Mouse (Mus musculus) limb, embryonic 13.5 days (tissue): ENCODE data around the gene Eppin. TPM values are rescaled to one million over a fixed set of nuclear protein-coding genes. Genes with fewer than 3 reads are reported as not detected.

Experiments used
- polyA plus RNA-seq: library from polyadenylated mRNA; unstranded; fragments of >200 nt; fragmentation: Nextera tagmentation; extraction: Ambion mirVana; gene quantifications from 2 replicates; pipeline ENCODE4 v1.2.1, GENCODE M21; 2015

Eppin gene
- polyA plus RNA-seq, 1 experiment from 2014 or later = not detected

Other genes with a start within 250 kb of the Eppin start
- gene Slpi, start 204.5 kb downstream of the Eppin start, polyA plus RNA-seq = 3.2 and 3.8 TPM in 2 replicates
- 1.5 and 1.6 TPM in 2 replicates for gene Rbpjl, start 190.5 kb downstream of the Eppin start, polyA plus RNA-seq
- gene Matn4, start 188.4 kb downstream of the Eppin start, polyA plus RNA-seq = 192 and 200 TPM in 2 replicates
- 61.0 and 63.6 TPM in 2 replicates for gene Sdc4, start 149.7 kb downstream of the Eppin start, polyA plus RNA-seq
- gene Sys1, start 136.6 kb downstream of the Eppin start, polyA plus RNA-seq = 65.2 and 66.6 TPM in 2 replicates
- 5.5 and 7.4 TPM in 2 replicates for gene Gm20458, start 132.6 kb downstream of the Eppin start, polyA plus RNA-seq
- gene Trp53tg5, start 119.9 kb downstream of the Eppin start, polyA plus RNA-seq = not detected in 2 replicates
- 1.4 and 2.3 TPM in 2 replicates for gene Dbndd2, start 107.5 kb downstream of the Eppin start, polyA plus RNA-seq
- gene Pigt, start 96.1 kb downstream of the Eppin start, polyA plus RNA-seq = 45.9 and 46.8 TPM in 2 replicates
- gene Wfdc2, start 31.2 kb downstream of the Eppin start, polyA plus RNA-seq = 30.4 and 36.0 TPM in 2 replicates
- gene Spint3, start 20.1 kb downstream of the Eppin start, polyA plus RNA-seq = not detected in 2 replicates
- gene Wfdc6a, start 8.1 kb downstream of the Eppin start, polyA plus RNA-seq = not detected in 2 replicates
- gene Wfdc6b, start 19.9 kb upstream of the Eppin start, polyA plus RNA-seq = not detected in 2 replicates
- gene Wfdc8, start 20.0 kb upstream of the Eppin start, polyA plus RNA-seq = not detected in 2 replicates
- gene Wfdc16, start 45.2 kb upstream of the Eppin start, polyA plus RNA-seq = not detected in 2 replicates
- gene Wfdc10, start 62.5 kb upstream of the Eppin start, polyA plus RNA-seq = not detected in 2 replicates
- gene Wfdc9, start 63.0 kb upstream of the Eppin start, polyA plus RNA-seq = not detected in 2 replicates
- not detected in 2 replicates for gene Wfdc11, start 80.5 kb upstream of the Eppin start, polyA plus RNA-seq
- 0.18 and 0.36 TPM in 2 replicates for gene Wfdc13, start 91.5 kb upstream of the Eppin start, polyA plus RNA-seq
- gene Spint4, start 104.9 kb upstream of the Eppin start, polyA plus RNA-seq = not detected in 2 replicates
- not detected in 2 replicates for gene Spint5, start 121.7 kb upstream of the Eppin start, polyA plus RNA-seq
- 0.69 and 0.87 TPM in 2 replicates for gene Wfdc3, start 152.3 kb upstream of the Eppin start, polyA plus RNA-seq
- 80.6 and 85.1 TPM in 2 replicates for gene Dnttip1, start 152.4 kb upstream of the Eppin start, polyA plus RNA-seq
- gene Ube2c, start 176.3 kb upstream of the Eppin start, polyA plus RNA-seq = 432 and 450 TPM in 2 replicates
- gene Tnnc2, start 186.4 kb upstream of the Eppin start, polyA plus RNA-seq = 190 and 195 TPM in 2 replicates
- gene Snx21, start 192.2 kb upstream of the Eppin start, polyA plus RNA-seq = 26.3 and 27.6 TPM in 2 replicates
- 17.5 and 17.6 TPM in 2 replicates for gene Acot8, start 211.3 kb upstream of the Eppin start, polyA plus RNA-seq
- 6.8 and 7.2 TPM in 2 replicates for gene Zswim3, start 211.5 kb upstream of the Eppin start, polyA plus RNA-seq
- gene Zswim1, start 229.1 kb upstream of the Eppin start, polyA plus RNA-seq = 17.8 and 18.2 TPM in 2 replicates
- gene Spata25, start 234.9 kb upstream of the Eppin start, polyA plus RNA-seq = not detected in 2 replicates
- 131 and 135 TPM in 2 replicates for gene Ctsa, start 239.3 kb upstream of the Eppin start, polyA plus RNA-seq
- 6.7 and 7.1 TPM in 2 replicates for gene Neurl2, start 239.9 kb upstream of the Eppin start, polyA plus RNA-seq